Mouse (Mus musculus) midbrain, postnatal 0 days (tissue): Measurements from ENCODE around the gene Filip1l. TPM values are rescaled to one million over a fixed set of nuclear protein-coding genes. Genes with fewer than 3 reads are reported as not detected.
"Not testable (repeated sequence)": the region's sequence is repeated elsewhere in the genome, so short reads cannot be mapped to it uniquely, and the experiment has no call there.

Source experiments
- ATAC-seq: fragments of 200-750 bp; cut with Nextera tagmentation; 2 replicates; pipeline ENCODE4 v1.8.0; 2017; ENCODE audit warnings: moderate number of reproducible peaks, mild to moderate bottlenecking, moderate TSS enrichment, moderate library complexity; ENCODE audit not compliant: low FRiP score
- DNase-seq: peaks from one replicate; pipeline ENCODE4 v3.0.0-alpha.2; 2015; ENCODE audit warnings: low spot score
- H3K27ac ChIP-seq: fragments of 300-500 bp; sonication (generic); 2 replicates; pipeline ENCODE4 v1.5.1; 2014; ENCODE audit warnings: low read depth, mild to moderate bottlenecking, low read length, mixed read lengths
- H3K27me3 ChIP-seq: fragments of 300-500 bp; sonication (generic); 2 replicates; pipeline ENCODE4 v1.6.1; 2014; ENCODE audit warnings: low read length, control low read depth, mixed read lengths; ENCODE audit not compliant: insufficient read depth
- H3K36me3 ChIP-seq: fragments of 300-500 bp; sonication (generic); 2 replicates; pipeline ENCODE4 v1.6.1; 2014; ENCODE audit warnings: low read length, control low read depth, mixed read lengths; ENCODE audit not compliant: insufficient read depth
- H3K4me1 ChIP-seq: fragments of 300-500 bp; sonication (generic); 2 replicates; pipeline ENCODE4 v1.6.1; 2014; ENCODE audit warnings: mild to moderate bottlenecking, control low read depth, antibody characterized with exemption, low read length, mixed read lengths; ENCODE audit not compliant: insufficient read depth
- H3K4me2 ChIP-seq: fragments of 300-500 bp; sonication (generic); 2 replicates; pipeline ENCODE4 v1.6.1; 2014; ENCODE audit warnings: low read depth, mild to moderate bottlenecking, low read length, mixed read lengths; ENCODE audit not compliant: poor library complexity, severe bottlenecking
- H3K4me3 ChIP-seq: fragments of 300-500 bp; sonication (generic); 2 replicates; pipeline ENCODE4 v1.5.1; 2014; ENCODE audit warnings: low read depth, mild to moderate bottlenecking, low read length, moderate library complexity
- H3K9ac ChIP-seq: fragments of 300-500 bp; sonication (generic); replicated peaks from 2 replicates; pipeline ENCODE4 v1.6.1; 2014; ENCODE audit warnings: mild to moderate bottlenecking, low read length, moderate library complexity, mixed read lengths; ENCODE audit not compliant: poor library complexity, severe bottlenecking
- H3K9me3 ChIP-seq: fragments of 300-500 bp; sonication (generic); 2 replicates; pipeline ENCODE4 v1.6.1; 2016; ENCODE audit warnings: low read length, control low read depth
- CTCF ChIP-seq: IDR thresholded peaks from 2 replicates; pipeline ENCODE4 v1.5.1; 2016; ENCODE audit warnings: antibody characterized with exemption, mild to moderate bottlenecking
- WGBS: fragments of 180-500 bp; shearing (Covaris S2); extraction: QIAGEN DNeasy Blood & Tissue Kit; methylation state at CpG from one replicate; pipeline ENCODE4 v1.1.7; 2014; 5-methylcytosine and 5-hydroxymethylcytosine counted together
- polyA plus RNA-seq: library from polyadenylated mRNA; unstranded; fragments of >200 nt; fragmentation: Nextera tagmentation; extraction: Ambion mirVana; gene quantifications from 2 replicates; pipeline ENCODE4 v1.2.1, GENCODE M21; 2015
- total RNA-seq: library from RNA; depleted of rRNA; stranded (reverse); fragments of >200 nt; gene quantifications from 2 replicates; pipeline ENCODE4 v1.2.3, GENCODE M21; 2014

The Filip1l gene
- total and polyA plus RNA-seq, 2 experiments from 2014 or later: 1.9 to 2.2 TPM

- Histone ChIP-seq H3K27me3 (no peaks in the 10 kb centered on the region), H3K4me1 (no peaks in the 10 kb centered on the region), H3K36me3 (no peaks in the 10 kb centered on the region), H3K27ac (no peak overlapping the region), H3K9me3 (no peaks in the 10 kb centered on the region), H3K9ac (no peak overlapping the region), H3K4me2 (no peak overlapping the region), H3K4me3 (no peak overlapping the region)
- no peak for DNase-seq
- no peak for ATAC-seq
- 76% methylated on average over 8 of the region's 8 CpGs for WGBS
- TF ChIP-seq CTCF: no peak
Measured at GRCm38 (mm10) chr16:57383266-57383971, 30.5 kb downstream of the Filip1l start.

- Histone ChIP-seq H3K27me3 (no peaks in the 10 kb centered on the region), H3K27ac (no peak overlapping the region), H3K9me3 (no peaks in the 10 kb centered on the region), H3K9ac (no peak overlapping the region), H3K36me3 (no peaks in the 10 kb centered on the region), H3K4me2 (no peak overlapping the region), H3K4me1 (no peaks in the 10 kb centered on the region), H3K4me3 (no peak overlapping the region)
- no peak for DNase-seq
- no peak for ATAC-seq
- TF ChIP-seq CTCF: no peak
- WGBS: 95% methylated on average over 2 of the region's 2 CpGs
Measured at GRCm38 (mm10) chr16:57384274-57384673, 31.4 kb downstream of the Filip1l start.

- Histone ChIP-seq H3K4me1 (no peaks in the 10 kb centered on the region), H3K9me3 (no peaks in the 10 kb centered on the region), H3K36me3 (no peaks in the 10 kb centered on the region), H3K27ac (no peak overlapping the region), H3K4me2 (no peak overlapping the region), H3K9ac (no peak overlapping the region), H3K4me3 (no peak overlapping the region), H3K27me3 (no peaks in the 10 kb centered on the region)
- TF ChIP-seq CTCF: no peak
- DNase-seq: no peak
- ATAC-seq: no peak
- WGBS: 92% methylated on average over 15 of the region's 15 CpGs
Measured at GRCm38 (mm10) chr16:57389566-57390251, 36.8 kb downstream of the Filip1l start.

- DNase-seq, H3K4me3 ChIP-seq, H3K27me3 ChIP-seq, H3K9ac ChIP-seq, ATAC-seq, H3K27ac ChIP-seq, H3K4me2 ChIP-seq, H3K9me3 ChIP-seq, H3K36me3 ChIP-seq, H3K4me1 ChIP-seq: not testable (repeated sequence)
- 40% methylated on average over 25 of the region's 39 CpGs for WGBS
Measured at GRCm38 (mm10) chr16:57391171-57391570, 38.3 kb downstream of the Filip1l start.

- no peak for DNase-seq
- H3K9me3 ChIP-seq: no peaks in the 10 kb centered on the region
- no peaks in the 10 kb centered on the region for H3K4me1 ChIP-seq
- ATAC-seq: no peak
- H3K27ac ChIP-seq: no peak overlapping the region
- H3K4me3 ChIP-seq: no peak overlapping the region
- H3K36me3 ChIP-seq: no peaks in the 10 kb centered on the region
- no peaks in the 10 kb centered on the region for H3K27me3 ChIP-seq
- no peak for TF ChIP-seq CTCF
- 77% methylated on average over 2 of the region's 2 CpGs for WGBS
- H3K4me2 ChIP-seq: no peak overlapping the region
- no peak overlapping the region for H3K9ac ChIP-seq
Measured at GRCm38 (mm10) chr16:57392461-57392860, 39.6 kb downstream of the Filip1l start.

- Histone ChIP-seq H3K9ac (no peak overlapping the region), H3K27ac (no peak overlapping the region), H3K4me1 (no peaks in the 10 kb centered on the region), H3K4me3 (no peak overlapping the region), H3K36me3 (no peaks in the 10 kb centered on the region), H3K27me3 (no peaks in the 10 kb centered on the region), H3K4me2 (no peak overlapping the region), H3K9me3 (no peaks in the 10 kb centered on the region)
- DNase-seq (peak; percentile 7), ATAC-seq (no peak)
- TF ChIP-seq CTCF: no peak
- WGBS: 66% methylated on average over 11 of the region's 11 CpGs
Measured at GRCm38 (mm10) chr16:57393161-57393560, 40.3 kb downstream of the Filip1l start.
